16 mouse cellular contexts compared by ENCODE assay signal in the genomic region with DNA sequence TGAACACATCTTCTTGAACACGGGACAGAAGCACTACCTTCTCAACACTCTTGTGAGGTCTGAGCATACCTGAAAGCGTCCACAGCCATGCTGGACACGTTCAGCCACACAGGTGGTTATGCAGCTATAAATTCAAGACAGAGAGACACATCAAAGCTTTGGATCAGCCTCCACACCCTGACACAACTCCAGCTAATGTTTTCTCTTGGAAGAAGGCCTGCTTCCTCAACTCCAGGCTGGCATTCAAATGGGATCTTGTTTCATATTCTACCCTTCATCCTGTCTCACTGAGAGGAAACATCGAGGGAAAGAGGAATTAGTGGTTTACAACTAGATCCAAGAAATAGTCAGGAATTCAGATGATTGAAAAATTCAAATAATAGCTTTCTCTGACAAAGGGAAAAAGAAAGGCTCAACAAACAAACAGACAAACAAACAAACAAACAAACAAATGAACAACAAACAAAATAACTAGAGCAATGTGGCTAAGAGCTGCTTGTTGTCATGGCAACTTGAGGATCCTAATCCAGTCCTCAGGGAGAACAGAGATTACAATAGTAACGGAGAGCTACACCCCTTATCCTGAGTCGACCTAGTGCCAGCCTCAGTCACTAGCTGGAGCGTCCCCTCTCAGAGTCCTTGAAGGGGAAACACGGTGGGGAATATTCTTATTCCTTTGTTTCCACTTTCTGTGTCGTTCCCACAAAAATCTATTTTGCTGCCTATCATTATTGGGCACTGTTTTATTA.
DNase-seq lines count a peak whose midpoint lies in the region; ATAC-seq and TF ChIP-seq lines count a peak whose summit lies in the region.
"Had no signal": no experiment of that assay in that cellular context is flagged by ENCODE, and none has a peak within 500 bp of the region (broad histone marks: within the 10 kb centered on the region; RNA-seq: fewer than 3 reads in every experiment).

No protein-coding gene starts in this region.

- H3K27ac ChIP-seq in forebrain, embryonic 15.5 days (replicated peaks), result peak overlapping the region; percentile 75
- no peak overlapping the region for H3K27ac ChIP-seq in forebrain, embryonic 13.5 days
- H3K27ac ChIP-seq in left cerebral cortex, adult 2 months, result peak overlapping the region; percentile 60
- peak overlapping the region; percentile 77 for H3K27ac ChIP-seq in midbrain, embryonic 13.5 days
- no peak overlapping the region for H3K27ac ChIP-seq in kidney, adult 2 months (ENCODE audit: insufficient read depth, low read depth, low read length)
- H3K27ac ChIP-seq: stomach, postnatal 0 days had no signal

- DNase-seq in left cerebral cortex, adult 2 months (ENCODE audit: extremely low spot score in 1 of 2, low spot score in 2 of 2), result no peak
- DNase-seq in left cerebral cortex, adult 18-20 months (ENCODE audit: low spot score in 2 of 2), result no peak
- DNase-seq in retina, postnatal 7 days (ENCODE audit: low read depth, low spot score), result peak; percentile 31
- DNase-seq in kidney, adult 2 months, result no peak
- DNase-seq: adrenal gland, postnatal 36 days; gastrocnemius, postnatal 14 days; heart, postnatal 4 days; kidney, adult 8-10 months; liver; lung, adult 2 months had no signal

- TF ChIP-seq POLR2A in kidney, adult 2 months (IDR thresholded peaks at IDR 0.05; ENCODE audit: low read depth, low read length), result no peak

- ATAC-seq in forebrain, embryonic 15.5 days (replicated peaks), result no peak
- ATAC-seq in forebrain, embryonic 13.5 days, result no peak
- ATAC-seq in midbrain, embryonic 13.5 days, result peak; percentile 71; the same call in 1 of the 2 replicates

- TF ChIP-seq CTCF in left cerebral cortex, adult 2 months (IDR thresholded peaks at IDR 0.05), result no peak
- no peak for TF ChIP-seq CTCF in kidney, adult 2 months (conservative IDR thresholded peaks at IDR 0.05; ENCODE audit: insufficient read depth, insufficient read length, low read depth, low read length)

- 40% methylated on average over 9 of the region's 9 CpGs for WGBS in forebrain, embryonic 15.5 days
- 47% methylated on average over 9 of the region's 9 CpGs for WGBS in forebrain, embryonic 13.5 days
- WGBS in midbrain, embryonic 13.5 days, result 42% methylated on average over 9 of the region's 9 CpGs
- WGBS in kidney, adult 2 months, result 81% methylated on average over 9 of the region's 9 CpGs

- H3K4me2 ChIP-seq in forebrain, embryonic 15.5 days (replicated peaks), result no peak overlapping the region
- H3K4me2 ChIP-seq in forebrain, embryonic 13.5 days, result no peak overlapping the region
- no peak overlapping the region for H3K4me2 ChIP-seq in midbrain, embryonic 13.5 days (replicated peaks)
- H3K4me2 ChIP-seq: heart, embryonic 11.5 days had no signal

- peaks cover 56% of the 10 kb centered on the region for H3K4me1 ChIP-seq in forebrain, embryonic 15.5 days
- peaks cover 43% of the 10 kb centered on the region for H3K4me1 ChIP-seq in forebrain, embryonic 13.5 days
- H3K4me1 ChIP-seq in midbrain, embryonic 13.5 days (replicated peaks), result peaks cover 56% of the 10 kb centered on the region
- no peaks in the 10 kb centered on the region for H3K4me1 ChIP-seq in kidney, adult 2 months (ENCODE audit: control insufficient read depth, insufficient read depth, low read length)

- H3K36me3 ChIP-seq in forebrain, embryonic 15.5 days, result no peaks in the 10 kb centered on the region
- 0 out of 2 replicates have a peak, but pooled peaks cover 2% of the 10 kb centered on the region for H3K36me3 ChIP-seq in forebrain, embryonic 13.5 days (ENCODE audit: poor library complexity, severe bottlenecking)
- peaks cover 6% of the 10 kb centered on the region; the same call in 1 of the 2 replicates for H3K36me3 ChIP-seq in midbrain, embryonic 13.5 days
- no peaks in the 10 kb centered on the region for H3K36me3 ChIP-seq in kidney, adult 2 months (ENCODE audit: control insufficient read depth, insufficient read depth, low read length)
- H3K36me3 ChIP-seq: G1E had no signal

- intact Hi-C loops in left cerebral cortex, adult 2 months (cut with DNase I), result loop anchor here (5.0 kb wide), 1 partner anchor 34 kb away; no protein-coding TSS in a partner anchor

- no peak overlapping the region for H3K9ac ChIP-seq in forebrain, embryonic 15.5 days (replicated peaks)
- H3K9ac ChIP-seq in forebrain, embryonic 13.5 days, result no peak overlapping the region
- H3K9ac ChIP-seq in midbrain, embryonic 13.5 days (replicated peaks), result no peak overlapping the region

- no peaks in the 10 kb centered on the region for H3K9me3 ChIP-seq in forebrain, embryonic 15.5 days
- H3K9me3 ChIP-seq in forebrain, embryonic 13.5 days (replicated peaks), result no peaks in the 10 kb centered on the region
- H3K9me3 ChIP-seq in midbrain, embryonic 13.5 days, result no peaks in the 10 kb centered on the region

- no peaks in the 10 kb centered on the region for H3K27me3 ChIP-seq in forebrain, embryonic 15.5 days
- H3K27me3 ChIP-seq in forebrain, embryonic 13.5 days, result no peaks in the 10 kb centered on the region
- no peaks in the 10 kb centered on the region for H3K27me3 ChIP-seq in midbrain, embryonic 13.5 days
- no peaks in the 10 kb centered on the region for H3K27me3 ChIP-seq in kidney, adult 2 months (replicated peaks; ENCODE audit: control insufficient read depth, insufficient read depth, low read length)

- H3K4me3 ChIP-seq in forebrain, embryonic 15.5 days, result no peak overlapping the region
- H3K4me3 ChIP-seq in forebrain, embryonic 13.5 days, result no peak overlapping the region
- no peak overlapping the region for H3K4me3 ChIP-seq in left cerebral cortex, adult 2 months
- H3K4me3 ChIP-seq in midbrain, embryonic 13.5 days (replicated peaks), result no peak overlapping the region
- H3K4me3 ChIP-seq in kidney, adult 2 months (ENCODE audit: insufficient read depth, low read depth, low read length), result no peak overlapping the region

Comparison
In these comparisons a context has a peak if more than half of its experiments do, and no peak if none do; other contexts are left out.
1. H3K27ac ChIP-seq: peak in forebrain, embryonic 15.5 days (single experiment), left cerebral cortex, adult 2 months (single experiment) and midbrain, embryonic 13.5 days (single experiment); none in forebrain, embryonic 13.5 days (single experiment) and kidney, adult 2 months (single experiment).